Mouse (Mus musculus) liver, embryonic 12.5 days (tissue): ENCODE results near the gene Olfr1459. TPM values are rescaled to one million over a fixed set of nuclear protein-coding genes. Genes with fewer than 3 reads are reported as not detected.

Experiments used
- ATAC-seq: fragments of 200-750 bp; cut with Nextera tagmentation; 2 replicates; pipeline ENCODE4 v1.8.0; 2017; ENCODE audit warnings: moderate number of reproducible peaks, mild to moderate bottlenecking, moderate library complexity
- H3K27ac ChIP-seq: fragments of 300-500 bp; sonication (generic); 2 replicates; pipeline ENCODE4 v1.5.1; 2016; ENCODE audit warnings: mild to moderate bottlenecking
- H3K27me3 ChIP-seq: fragments of 300-500 bp; sonication (generic); replicated peaks from 2 replicates; pipeline ENCODE4 v1.6.1; 2016; ENCODE audit warnings: mild to moderate bottlenecking, moderate library complexity
- H3K36me3 ChIP-seq: fragments of 300-500 bp; sonication (generic); 2 replicates; pipeline ENCODE4 v1.6.1; 2016; ENCODE audit warnings: mild to moderate bottlenecking, moderate library complexity
- H3K4me1 ChIP-seq: fragments of 300-500 bp; sonication (generic); 2 replicates; pipeline ENCODE4 v1.6.1; 2016
- H3K4me2 ChIP-seq: fragments of 300-500 bp; sonication (generic); 2 replicates; pipeline ENCODE4 v1.6.1; 2016; ENCODE audit warnings: mild to moderate bottlenecking, moderate library complexity
- H3K4me3 ChIP-seq: fragments of 300-500 bp; sonication (generic); 2 replicates; pipeline ENCODE4 v1.5.1; 2016; ENCODE audit warnings: mild to moderate bottlenecking, moderate library complexity
- H3K9ac ChIP-seq: fragments of 300-500 bp; sonication (generic); 2 replicates; pipeline ENCODE4 v1.6.1; 2016; ENCODE audit warnings: mild to moderate bottlenecking, moderate library complexity
- H3K9me3 ChIP-seq: fragments of 300-500 bp; sonication (generic); replicated peaks from 2 replicates; pipeline ENCODE4 v1.6.1; 2016; ENCODE audit warnings: mild to moderate bottlenecking, moderate library complexity
- WGBS: fragments of 180-500 bp; shearing (Covaris S2); methylation state at CpG from one replicate; pipeline ENCODE4 v1.1.7; 2016; ENCODE audit not compliant: insufficient replicate concordance; 5-methylcytosine and 5-hydroxymethylcytosine counted together
- polyA plus RNA-seq: library from polyadenylated mRNA; unstranded; fragments of >200 nt; fragmentation: Nextera tagmentation; extraction: Ambion mirVana; gene quantifications from 2 replicates; pipeline ENCODE4 v1.2.1, GENCODE M21; 2016

Olfr1459 gene
- polyA plus RNA-seq: not detected in 2 replicates

DNA sequence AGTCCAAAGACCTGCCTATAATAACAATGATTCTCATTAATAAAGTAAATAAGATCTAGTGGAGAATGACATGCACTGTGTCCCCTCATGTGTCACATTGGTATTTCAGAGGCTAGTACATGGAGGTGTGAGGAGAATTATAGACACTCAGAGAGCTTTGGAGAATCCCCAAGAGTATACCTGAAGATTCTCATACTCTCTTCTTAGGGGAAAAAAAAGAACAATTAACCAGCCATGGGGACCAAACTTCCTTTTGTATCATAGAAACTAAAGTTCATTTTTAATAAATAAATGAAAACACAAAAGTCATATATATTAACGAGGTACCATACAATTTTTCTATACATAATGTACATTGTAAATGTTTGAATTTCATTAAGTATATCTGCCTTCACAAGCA lies at the start of gene Olfr1459:
Gene Olfr1459 (minus strand): TSS at position 101 of the 400 bp plus-strand sequence.
- Histone ChIP-seq H3K4me3 (no peak within 1 kb of the TSS), H3K4me2 (no peak within 1 kb of the TSS), H3K27ac (no peak within 1 kb of the TSS), H3K36me3 (no peaks in the 10 kb centered on the region), H3K4me1 (no peaks in the 10 kb centered on the region), H3K27me3 (no peaks in the 10 kb centered on the region), H3K9me3 (0 out of 2 replicates have a peak, but pooled peaks cover 4% of the 10 kb centered on the region), H3K9ac (no peak within 1 kb of the TSS)
- 54% methylated on average over 1 of the region's 1 CpGs for WGBS
- no peak for ATAC-seq

DNA sequence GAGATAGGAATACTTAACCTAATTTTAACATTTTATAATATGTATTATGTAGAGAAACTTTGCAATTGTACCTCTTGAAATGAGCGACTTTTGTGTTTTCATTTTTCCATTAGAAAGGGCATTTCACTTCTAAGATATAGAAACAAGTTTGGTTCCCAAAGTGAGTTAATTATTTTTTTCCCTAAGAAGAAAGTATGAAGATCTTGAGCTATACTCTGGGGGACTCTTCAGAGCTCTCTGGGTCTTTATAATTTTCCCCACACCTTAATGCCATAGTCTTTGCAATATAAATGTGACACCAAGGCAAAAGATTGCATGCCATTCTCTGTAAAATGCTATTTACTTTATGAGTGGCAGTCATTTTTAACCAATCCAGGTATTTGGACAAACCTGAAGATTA lies 36.1 kb upstream of the Olfr1459 start, which contains the start of gene Olfr1462:
Gene Olfr1462 (plus strand): TSS at position 301 of the 400 bp plus-strand sequence.
- peaks cover 3% of the 10 kb centered on the region; the same call in 1 of the 2 replicates for H3K9me3 ChIP-seq
- no peaks in the 10 kb centered on the region for H3K4me1 ChIP-seq
- H3K27me3 ChIP-seq: no peaks in the 10 kb centered on the region
- no peak within 1 kb of the TSS for H3K27ac ChIP-seq
- H3K36me3 ChIP-seq: no peaks in the 10 kb centered on the region
- no peak for ATAC-seq
- no peak within 1 kb of the TSS for H3K4me3 ChIP-seq
- no peak within 1 kb of the TSS for H3K4me2 ChIP-seq
- 65% methylated on average over 1 of the region's 1 CpGs for WGBS
- H3K9ac ChIP-seq: no peak within 1 kb of the TSS

DNA sequence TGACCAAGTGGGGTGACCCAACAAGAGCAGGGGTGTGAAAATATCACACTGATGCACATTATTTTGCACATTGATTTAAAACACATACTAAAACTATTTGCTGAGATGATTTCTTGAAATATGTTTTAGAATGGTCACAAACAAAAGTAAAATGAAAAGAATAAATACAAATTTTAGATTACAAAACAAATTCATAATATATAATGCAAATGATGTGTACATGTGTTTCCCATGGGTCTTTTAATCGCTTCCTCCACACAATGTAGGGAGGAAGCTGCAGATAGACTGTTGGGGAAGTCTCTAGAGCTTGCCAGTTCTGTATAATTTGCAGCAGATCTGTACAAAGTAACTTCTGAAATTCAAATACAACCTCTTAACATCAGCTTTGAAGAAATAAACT lies 13.4 kb upstream of the Olfr1459 start, which contains the start of gene Olfr1461:
Gene Olfr1461 (plus strand): TSS at position 301 of the 400 bp plus-strand sequence.
- Histone ChIP-seq H3K9me3 (no peaks in the 10 kb centered on the region), H3K27ac (no peak within 1 kb of the TSS), H3K36me3 (no peaks in the 10 kb centered on the region), H3K4me1 (no peaks in the 10 kb centered on the region), H3K9ac (no peak within 1 kb of the TSS), H3K4me2 (no peak within 1 kb of the TSS), H3K4me3 (no peak within 1 kb of the TSS), H3K27me3 (no peaks in the 10 kb centered on the region)
- WGBS: 24% methylated on average over 1 of the region's 1 CpGs
- ATAC-seq: no peak

DNA sequence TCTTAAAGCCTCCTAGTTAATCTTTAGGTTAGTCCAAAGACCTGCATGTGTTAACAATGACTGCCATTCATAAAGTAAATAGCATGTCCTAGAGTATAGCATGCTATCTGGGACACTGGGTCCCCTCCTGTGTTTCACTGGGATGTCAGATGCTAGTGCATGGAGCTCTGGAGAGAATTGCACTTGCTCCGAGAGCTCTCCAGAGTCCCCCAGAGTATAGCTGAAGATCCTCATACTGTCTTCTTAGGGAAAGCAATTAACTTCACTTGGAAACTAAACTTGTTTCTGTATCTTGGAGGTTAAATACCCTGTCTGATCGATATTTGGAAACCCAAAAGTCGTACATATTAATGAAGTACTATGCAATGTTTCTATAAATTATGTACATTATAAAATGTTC lies 42.7 kb downstream of the Olfr1459 start, which contains the start of gene Olfr1458:
Gene Olfr1458 (minus strand): TSS at position 101 of the 400 bp plus-strand sequence.
- no peak within 1 kb of the TSS for H3K4me2 ChIP-seq
- no peaks in the 10 kb centered on the region for H3K4me1 ChIP-seq
- H3K4me3 ChIP-seq: no peak within 1 kb of the TSS
- H3K27ac ChIP-seq: no peak within 1 kb of the TSS
- 58% methylated on average over 3 of the region's 3 CpGs for WGBS
- no peak within 1 kb of the TSS for H3K9ac ChIP-seq
- H3K36me3 ChIP-seq: no peaks in the 10 kb centered on the region
- no peaks in the 10 kb centered on the region for H3K9me3 ChIP-seq
- ATAC-seq: no peak
- H3K27me3 ChIP-seq: no peaks in the 10 kb centered on the region

DNA sequence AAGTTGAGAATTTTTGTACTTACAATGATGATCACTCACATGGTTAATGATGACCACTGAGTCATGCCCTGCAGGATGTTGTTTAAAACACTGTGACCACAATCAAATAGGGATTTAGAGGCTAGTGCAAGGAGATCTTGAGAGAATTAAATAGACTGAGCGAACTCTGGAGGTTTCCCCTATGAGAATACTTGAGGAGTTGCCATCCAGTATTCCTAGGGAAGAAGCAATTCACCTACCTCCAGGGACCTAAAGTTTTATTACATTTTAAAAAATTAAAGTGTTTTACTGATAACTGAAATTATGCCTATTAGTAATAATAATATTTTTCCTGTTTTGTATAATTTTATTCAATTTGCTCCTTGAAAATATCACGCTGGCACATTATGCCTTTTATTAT lies 51.6 kb downstream of the Olfr1459 start, which contains the start of gene Olfr1457:
Gene Olfr1457 (minus strand): TSS at position 101 of the 400 bp plus-strand sequence.
- no peak within 1 kb of the TSS for H3K27ac ChIP-seq
- no peak within 1 kb of the TSS for H3K4me2 ChIP-seq
- H3K9me3 ChIP-seq: 0 out of 2 replicates have a peak, but pooled peaks cover 3% of the 10 kb centered on the region
- no peak for ATAC-seq
- WGBS: 59% methylated on average over 2 of the region's 2 CpGs
- no peak within 1 kb of the TSS for H3K9ac ChIP-seq
- H3K36me3 ChIP-seq: no peaks in the 10 kb centered on the region
- H3K27me3 ChIP-seq: no peaks in the 10 kb centered on the region
- H3K4me3 ChIP-seq: no peak within 1 kb of the TSS
- no peaks in the 10 kb centered on the region for H3K4me1 ChIP-seq

- Histone ChIP-seq H3K9me3 (no peaks in the 10 kb centered on the region; the same call in 1 of the 2 replicates), H3K4me3 (no peak overlapping the region), H3K27ac (no peak overlapping the region), H3K27me3 (no peaks in the 10 kb centered on the region), H3K36me3 (no peaks in the 10 kb centered on the region), H3K4me2 (no peak overlapping the region), H3K9ac (no peak overlapping the region), H3K4me1 (no peaks in the 10 kb centered on the region)
- ATAC-seq: no peak
- WGBS: 62% methylated on average over 1 of the region's 1 CpGs
Observed at GRCm38 (mm10) chr19:13093908-13094307, 55.4 kb downstream of the Olfr1459 start.

Other genes with a start within 250 kb of the Olfr1459 start
- gene Olfr1447, start 245.8 kb downstream of the Olfr1459 start, polyA plus RNA-seq: not detected in 2 replicates
- gene Olfr1448, start 225.1 kb downstream of the Olfr1459 start, polyA plus RNA-seq: not detected in 2 replicates
- not detected in 2 replicates for gene Olfr1449, start 218.7 kb downstream of the Olfr1459 start, polyA plus RNA-seq
- gene Olfr1450, start 199.3 kb downstream of the Olfr1459 start, polyA plus RNA-seq: not detected in 2 replicates
- gene Olfr1451, start 154.5 kb downstream of the Olfr1459 start, polyA plus RNA-seq: not detected in 2 replicates
- not detected in 2 replicates for gene Olfr1453, start 121.2 kb downstream of the Olfr1459 start, polyA plus RNA-seq
- not detected in 2 replicates for gene Olfr1454, start 88.9 kb downstream of the Olfr1459 start, polyA plus RNA-seq
- not detected in 2 replicates for gene Olfr1457, start 51.7 kb downstream of the Olfr1459 start, polyA plus RNA-seq
- not detected in 2 replicates for gene Olfr1458, start 42.8 kb downstream of the Olfr1459 start, polyA plus RNA-seq
- gene Olfr1461, start 13.5 kb upstream of the Olfr1459 start, polyA plus RNA-seq: not detected in 2 replicates
- not detected in 2 replicates for gene Olfr1462, start 36.2 kb upstream of the Olfr1459 start, polyA plus RNA-seq
- gene Olfr1463, start 81.8 kb upstream of the Olfr1459 start, polyA plus RNA-seq: not detected in 2 replicates
- gene Olfr1465, start 166.0 kb upstream of the Olfr1459 start, polyA plus RNA-seq: not detected in 2 replicates
- gene Olfr1466, start 189.3 kb upstream of the Olfr1459 start, polyA plus RNA-seq: not detected in 2 replicates
- not detected in 2 replicates for gene Olfr1467, start 212.7 kb upstream of the Olfr1459 start, polyA plus RNA-seq